Mouse (Mus musculus) T-cell, adult 2 months (primary cell): Measurements from ENCODE around the gene Alg11.

ENCODE experiments used
- DNase-seq: peaks from one replicate; pipeline ENCODE4 v3.0.0; 2022; ENCODE audit warnings: low spot score

Alg11 gene

DNA sequence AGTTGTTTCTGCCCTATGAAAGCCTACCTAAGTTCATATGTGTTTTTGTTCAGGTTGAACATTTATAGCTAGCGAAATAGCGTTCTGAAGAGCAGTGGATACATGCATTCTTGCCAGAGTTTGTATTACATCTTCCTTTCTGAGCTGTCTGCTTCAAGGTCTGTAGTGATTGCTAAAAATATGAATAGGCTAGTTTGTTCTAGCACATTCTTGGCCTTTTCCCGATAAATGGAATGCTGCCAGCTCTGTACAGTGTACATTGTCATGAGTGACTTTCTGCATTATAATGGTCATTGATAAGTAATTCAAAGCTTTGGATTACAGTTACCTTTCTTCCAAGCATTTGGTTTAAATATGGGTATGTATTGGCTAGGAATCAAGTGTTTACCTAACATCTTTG, 605 bp downstream of the Alg11 start:
- DNase-seq, result no peak

DNA sequence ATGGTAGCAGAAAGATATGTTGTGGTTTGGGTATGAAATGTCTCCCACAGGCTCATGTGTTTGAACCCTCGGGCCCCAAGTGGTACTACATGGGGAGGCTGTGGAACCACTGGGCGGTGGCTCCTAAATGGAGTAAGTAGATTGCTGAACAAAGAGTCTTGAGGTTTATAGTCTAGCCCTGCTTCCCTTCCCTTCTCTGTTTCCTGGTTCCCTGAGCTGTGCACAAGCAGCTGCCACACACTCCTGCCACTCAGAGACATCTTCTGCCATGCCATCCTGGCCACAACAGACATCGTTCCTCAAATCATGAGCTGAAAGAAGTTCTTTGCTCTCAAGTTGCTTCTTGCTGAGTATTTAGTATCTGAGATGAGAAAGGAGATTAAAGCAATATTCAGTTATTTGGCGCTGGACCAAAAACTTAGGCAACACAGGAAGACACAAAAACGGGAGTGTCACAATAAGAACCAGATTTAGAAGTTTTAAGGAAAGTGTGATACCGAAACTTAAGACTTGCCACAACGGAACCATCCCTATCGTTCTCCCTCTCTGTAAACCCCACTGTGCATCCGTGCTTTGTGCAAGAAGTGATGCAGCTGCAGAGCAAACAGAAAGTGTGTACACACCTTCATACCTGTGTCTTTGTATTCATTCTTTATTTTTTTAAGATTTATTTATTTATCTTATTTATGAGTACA, 18.9 kb downstream of the Alg11 start:
- DNase-seq, result no peak

GRCm38 (mm10) chr8:22089226-22089625, 28.7 kb downstream of the Alg11 start:
- no peak for DNase-seq

DNA sequence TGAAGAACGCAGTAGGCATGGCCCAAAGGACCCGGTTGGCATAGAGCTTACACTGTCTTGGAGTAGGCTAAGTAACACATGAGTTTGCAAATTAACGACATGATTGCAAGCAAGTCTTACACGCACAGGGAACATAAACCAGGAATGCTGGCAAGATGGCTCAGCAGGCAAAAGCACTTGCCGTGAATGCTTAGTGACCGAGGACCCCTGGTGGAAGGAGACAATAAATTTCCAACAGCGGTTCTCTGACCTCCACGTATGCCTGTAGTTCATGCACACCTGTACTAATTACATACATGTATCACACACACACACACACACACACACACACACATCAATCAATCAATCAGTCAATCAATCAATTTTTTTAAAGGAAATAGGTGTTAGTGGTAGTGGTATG, 31.0 kb downstream of the Alg11 start:
- DNase-seq, result no peak

GRCm38 (mm10) chr8:22107020-22107419, 46.5 kb downstream of the Alg11 start:
- DNase-seq, result no peak
